ENCODE assay signal across 10 mouse cellular contexts in genomic region chr10:108679675-108680390, GRCm38 (mm10). TPM values are rescaled to one million over a fixed set of nuclear protein-coding genes. Genes with fewer than 3 reads are reported as not detected.
DNase-seq lines count a peak whose midpoint lies in the region; ATAC-seq and TF ChIP-seq lines count a peak whose summit lies in the region.
"Had no signal": no experiment of that assay in that cellular context is flagged by ENCODE, and none has a peak within 500 bp of the region (broad histone marks: within the 10 kb centered on the region; RNA-seq: fewer than 3 reads in every experiment).

No protein-coding gene starts in this region.

- no peaks in the 10 kb centered on the region for H3K9me3 ChIP-seq in limb, embryonic 14.5 days (ENCODE audit: control insufficient read depth, low read length)
- no peaks in the 10 kb centered on the region for H3K9me3 ChIP-seq in limb, embryonic 10.5 days (replicated peaks)
- H3K9me3 ChIP-seq in forebrain, embryonic 13.5 days (replicated peaks), result no peaks in the 10 kb centered on the region
- no peaks in the 10 kb centered on the region for H3K9me3 ChIP-seq in neural tube, embryonic 13.5 days
- H3K9me3 ChIP-seq in kidney, embryonic 14.5 days (ENCODE audit: control insufficient read depth, low read length), result no peaks in the 10 kb centered on the region

- no peak overlapping the region for H3K9ac ChIP-seq in limb, embryonic 14.5 days (ENCODE audit: low read depth, low read length, severe bottlenecking)
- H3K9ac ChIP-seq in forebrain, embryonic 13.5 days, result no peak overlapping the region
- no peak overlapping the region for H3K9ac ChIP-seq in neural tube, embryonic 13.5 days
- no peak overlapping the region for H3K9ac ChIP-seq in kidney, embryonic 14.5 days (ENCODE audit: low read depth, low read length)

- no peak overlapping the region for H3K4me3 ChIP-seq in limb, embryonic 14.5 days (replicated peaks; ENCODE audit: low read length)
- H3K4me3 ChIP-seq in limb, embryonic 10.5 days, result no peak overlapping the region
- no peak overlapping the region for H3K4me3 ChIP-seq in forebrain, embryonic 13.5 days
- no peak overlapping the region for H3K4me3 ChIP-seq in neural tube, embryonic 13.5 days
- H3K4me3 ChIP-seq in kidney, embryonic 14.5 days (ENCODE audit: low read length), result no peak overlapping the region

- H3K36me3 ChIP-seq in limb, embryonic 14.5 days (ENCODE audit: control insufficient read depth, insufficient read depth, low read length), result no peaks in the 10 kb centered on the region
- H3K36me3 ChIP-seq in limb, embryonic 10.5 days, result no peaks in the 10 kb centered on the region
- no peaks in the 10 kb centered on the region for H3K36me3 ChIP-seq in forebrain, embryonic 13.5 days (ENCODE audit: poor library complexity, severe bottlenecking)
- no peaks in the 10 kb centered on the region for H3K36me3 ChIP-seq in neural tube, embryonic 13.5 days
- H3K36me3 ChIP-seq in kidney, embryonic 14.5 days (ENCODE audit: control insufficient read depth, insufficient read depth, low read length), result no peaks in the 10 kb centered on the region

- 63% methylated on average over 14 of the region's 14 CpGs for WGBS in limb, embryonic 14.5 days
- 74% methylated on average over 14 of the region's 14 CpGs for WGBS in limb, embryonic 10.5 days
- WGBS in forebrain, embryonic 13.5 days, result 44% methylated on average over 14 of the region's 14 CpGs
- 55% methylated on average over 14 of the region's 14 CpGs for WGBS in neural tube, embryonic 13.5 days
- 77% methylated on average over 14 of the region's 14 CpGs for WGBS in kidney, embryonic 14.5 days

- H3K4me2 ChIP-seq in limb, embryonic 14.5 days (replicated peaks; ENCODE audit: low read depth, low read length, severe bottlenecking), result no peak overlapping the region
- no peak overlapping the region for H3K4me2 ChIP-seq in forebrain, embryonic 13.5 days
- no peak overlapping the region for H3K4me2 ChIP-seq in neural tube, embryonic 13.5 days
- H3K4me2 ChIP-seq in kidney, embryonic 14.5 days (replicated peaks; ENCODE audit: low read depth, low read length), result no peak overlapping the region

- no peak for TF ChIP-seq POLR2A in limb, embryonic 14.5 days (IDR thresholded peaks at IDR 0.05; ENCODE audit: borderline replicate concordance, extremely low read depth, insufficient read depth, insufficient read length)

- H3K4me1 ChIP-seq in limb, embryonic 14.5 days (ENCODE audit: control insufficient read depth, insufficient read depth, low read length), result no peaks in the 10 kb centered on the region
- no peaks in the 10 kb centered on the region for H3K4me1 ChIP-seq in limb, embryonic 10.5 days
- H3K4me1 ChIP-seq in forebrain, embryonic 13.5 days, result peaks cover 16% of the 10 kb centered on the region
- peaks cover 11% of the 10 kb centered on the region for H3K4me1 ChIP-seq in neural tube, embryonic 13.5 days (replicated peaks)
- no peaks in the 10 kb centered on the region for H3K4me1 ChIP-seq in kidney, embryonic 14.5 days (ENCODE audit: control insufficient read depth, insufficient read depth, low read length)

- no peak overlapping the region for H3K27ac ChIP-seq in limb, embryonic 14.5 days (replicated peaks; ENCODE audit: low read depth, low read length)
- H3K27ac ChIP-seq in limb, embryonic 10.5 days, result no peak overlapping the region
- peak overlapping the region; percentile 20; the same call in 1 of the 2 replicates for H3K27ac ChIP-seq in forebrain, embryonic 13.5 days
- peak overlapping the region; percentile 69 for H3K27ac ChIP-seq in neural tube, embryonic 13.5 days (replicated peaks)
- H3K27ac ChIP-seq in kidney, embryonic 14.5 days (ENCODE audit: low read depth, low read length), result no peak overlapping the region
- H3K27ac ChIP-seq: stomach, postnatal 0 days had no signal

- H3K27me3 ChIP-seq in limb, embryonic 14.5 days (ENCODE audit: control insufficient read depth, insufficient read depth, low read length), result no peaks in the 10 kb centered on the region
- H3K27me3 ChIP-seq in limb, embryonic 10.5 days (ENCODE audit: low read depth, poor library complexity, severe bottlenecking), result no peaks in the 10 kb centered on the region
- H3K27me3 ChIP-seq in forebrain, embryonic 13.5 days, result no peaks in the 10 kb centered on the region
- H3K27me3 ChIP-seq in neural tube, embryonic 13.5 days, result no peaks in the 10 kb centered on the region
- H3K27me3 ChIP-seq in kidney, embryonic 14.5 days (ENCODE audit: control insufficient read depth, insufficient read depth, low read length), result no peaks in the 10 kb centered on the region

- DNase-seq in adrenal gland, adult 2 months, result peak; percentile 4
- no peak for DNase-seq in adrenal gland, adult 8-10 months
- no peak for DNase-seq in limb, embryonic 14.5 days (ENCODE audit: low spot score)
- no peak for DNase-seq in limb, embryonic 10.5 days (ENCODE audit: low spot score)
- no peak for DNase-seq in spleen, postnatal 36 days (ENCODE audit: low spot score in 2 of 2)

- ATAC-seq in limb, embryonic 14.5 days (ENCODE audit: low FRiP score, low read depth), result 0 out of 2 replicates have a peak, but pooled peaks have one; percentile 12
- peak; percentile 78 for ATAC-seq in forebrain, embryonic 13.5 days
- peak; percentile 74 for ATAC-seq in neural tube, embryonic 13.5 days (ENCODE audit: low read depth)
- ATAC-seq in kidney, embryonic 14.5 days (ENCODE audit: low FRiP score, low TSS enrichment), result no peak

RNA-seq across cellular contexts. Expression of gene Gm5136, which starts 20.1 kb away (rescaled TPM):
- not detected for total RNA-seq in adrenal gland, adult 2 months (2021)
- polyA plus RNA-seq in adrenal gland, adult 2 months (2012; rRNA removed), result not detected in 2 replicates
- under 1 TPM in 3 of 4 experiments, not detected in 1; 0.21 to 0.59 (median 0.27) TPM for total RNA-seq in adrenal gland, adult 8-10 months (2022)
- polyA plus RNA-seq in limb, embryonic 14.5 days (2012; rRNA removed), result not detected in 2 replicates
- not detected in 2 replicates for polyA plus RNA-seq in limb, embryonic 14.5 days (2014; fragmentation: Nextera tagmentation; extraction: Ambion mirVana)
- polyA plus RNA-seq in limb, embryonic 10.5 days (2016; fragmentation: Nextera tagmentation; extraction: Ambion mirVana), result not detected in 2 replicates
- 0.19 and 0.25 TPM in 2 replicates for polyA plus RNA-seq in forebrain, embryonic 13.5 days (2015; fragmentation: Nextera tagmentation; extraction: Ambion mirVana)
- polyA plus RNA-seq in neural tube, embryonic 13.5 days (2015; fragmentation: Nextera tagmentation; extraction: Ambion mirVana), result 0.21 and 0.22 TPM in 2 replicates
- polyA plus RNA-seq in kidney, embryonic 14.5 days (2014; fragmentation: Nextera tagmentation; extraction: Ambion mirVana), result not detected in 2 replicates
- polyA plus RNA-seq: limb, embryonic 11.5 days; stomach, postnatal 0 days had no signal

Comparison
In these comparisons a context has a peak if more than half of its experiments do, and no peak if none do; other contexts are left out.
1. H3K27ac ChIP-seq: peak in forebrain, embryonic 13.5 days (single experiment) and neural tube, embryonic 13.5 days (single experiment); none in limb, embryonic 14.5 days (single experiment), limb, embryonic 10.5 days (single experiment) and kidney, embryonic 14.5 days (single experiment).